Mouse (Mus musculus) fat pad, adult 2 months (tissue): ENCODE results near the gene Fdxacb1.

ENCODE experiments used
- DNase-seq: peaks from one replicate; pipeline ENCODE4 v3.0.0-alpha.2; 2011; ENCODE audit warnings: low read depth, low spot score; ENCODE audit errors: extremely low read depth

Fdxacb1 gene

DNA sequence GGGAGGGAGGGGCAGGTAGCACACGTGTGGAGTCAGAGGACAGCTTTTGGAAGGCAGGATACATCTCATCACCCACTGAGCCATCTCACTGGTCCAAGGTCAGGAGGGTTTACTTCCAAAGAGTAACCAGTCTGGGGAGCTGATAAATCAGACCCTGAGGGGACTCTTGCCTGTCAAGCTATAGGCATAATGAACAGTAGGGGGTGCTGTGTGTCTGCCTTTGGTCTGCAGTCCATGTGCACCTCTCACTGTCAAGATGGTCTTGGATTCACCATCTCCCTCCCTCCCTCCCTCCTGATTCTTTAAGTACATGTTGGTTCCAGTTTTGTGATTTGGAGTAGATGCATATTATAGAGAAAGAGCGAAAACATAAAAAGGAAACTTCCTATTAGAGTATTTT is 32.9 kb downstream of the Fdxacb1 start:
- DNase-seq, result no peak

- DNase-seq, result no peak
Measured at GRCm38 (mm10) chr9:50803055-50803671, 35.1 kb downstream of the Fdxacb1 start.

DNA sequence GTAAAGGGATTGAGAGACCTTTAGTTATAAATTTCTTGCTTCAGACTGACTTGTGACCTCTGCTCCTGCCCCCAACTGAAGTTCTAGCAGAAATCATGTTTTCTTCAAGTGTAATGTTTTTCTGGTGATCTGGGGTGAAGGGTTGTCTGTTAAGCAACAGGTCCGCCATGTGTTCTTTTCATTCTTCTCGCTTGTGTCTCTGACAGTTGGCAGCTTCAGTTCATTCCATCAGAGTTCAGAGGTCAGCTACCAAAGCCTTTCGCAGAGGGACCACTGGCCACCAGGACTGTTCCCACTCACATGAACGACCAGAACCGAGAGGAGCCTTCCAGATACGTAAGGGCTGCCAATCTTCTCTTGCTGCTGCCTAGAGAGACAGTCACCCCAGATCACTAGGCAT is 40.4 kb downstream of the Fdxacb1 start:
- no peak for DNase-seq

DNA sequence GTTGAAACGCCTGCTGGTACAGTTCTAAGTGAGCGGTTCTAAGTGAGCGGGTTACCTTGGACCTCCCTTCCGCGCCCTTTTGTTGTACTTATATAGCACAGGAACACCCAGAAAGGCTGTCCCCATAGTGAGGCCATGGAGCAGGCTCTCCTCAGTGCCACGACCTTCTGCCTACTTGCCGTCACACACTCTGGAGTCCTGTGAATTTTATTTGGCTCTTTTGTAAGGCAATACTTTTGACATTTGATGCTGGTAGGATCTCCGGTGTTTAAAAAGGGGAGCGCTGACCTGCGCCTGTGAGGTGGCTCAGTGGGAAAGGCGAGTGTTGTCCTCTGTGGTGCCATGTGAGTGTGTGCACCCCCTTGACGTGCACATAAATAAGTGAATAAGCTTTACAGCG is 41.1 kb downstream of the Fdxacb1 start:
- no peak for DNase-seq

DNA sequence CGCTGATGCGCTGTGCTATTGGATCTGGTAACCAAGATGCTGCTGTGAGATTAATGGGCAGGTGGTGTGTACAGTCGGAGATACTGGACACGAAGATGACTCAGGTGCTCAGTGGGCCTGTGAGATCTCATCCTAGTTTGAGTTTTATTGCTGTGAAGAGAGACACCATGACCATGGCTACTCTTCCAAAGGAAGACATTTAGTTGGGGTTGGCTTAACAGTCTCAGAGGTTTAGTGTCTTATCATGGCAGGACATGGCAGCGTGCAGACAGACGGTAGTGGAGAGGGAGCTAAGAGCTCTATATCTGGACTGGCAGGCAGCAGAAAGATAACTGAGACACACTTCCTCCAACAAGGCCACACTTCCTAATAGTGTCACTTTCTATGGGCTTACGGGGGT is 43.2 kb downstream of the Fdxacb1 start:
- no peak for DNase-seq

GRCm38 (mm10) chr9:50811746-50812145 is 43.7 kb downstream of the Fdxacb1 start:
- DNase-seq, result no peak

DNA sequence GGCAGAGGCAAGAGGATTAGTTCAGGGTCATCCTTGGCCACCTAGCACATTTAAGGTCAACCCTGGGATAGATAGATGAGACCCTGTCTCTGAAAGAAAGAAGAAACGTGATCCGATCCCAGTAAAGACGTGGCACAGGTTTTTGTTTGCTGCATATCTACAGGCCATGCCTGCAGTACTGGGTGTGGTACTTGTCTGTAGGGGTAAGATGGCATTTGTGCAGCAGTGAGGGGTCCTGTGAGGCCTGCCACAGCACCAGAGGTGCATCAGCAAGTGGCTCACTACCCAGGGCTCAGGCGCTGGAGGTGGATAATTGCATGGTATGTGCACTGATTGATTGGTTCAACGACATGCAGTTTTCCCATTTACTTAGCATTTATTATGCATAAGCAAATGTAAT is 45.8 kb downstream of the Fdxacb1 start:
- no peak for DNase-seq

DNA sequence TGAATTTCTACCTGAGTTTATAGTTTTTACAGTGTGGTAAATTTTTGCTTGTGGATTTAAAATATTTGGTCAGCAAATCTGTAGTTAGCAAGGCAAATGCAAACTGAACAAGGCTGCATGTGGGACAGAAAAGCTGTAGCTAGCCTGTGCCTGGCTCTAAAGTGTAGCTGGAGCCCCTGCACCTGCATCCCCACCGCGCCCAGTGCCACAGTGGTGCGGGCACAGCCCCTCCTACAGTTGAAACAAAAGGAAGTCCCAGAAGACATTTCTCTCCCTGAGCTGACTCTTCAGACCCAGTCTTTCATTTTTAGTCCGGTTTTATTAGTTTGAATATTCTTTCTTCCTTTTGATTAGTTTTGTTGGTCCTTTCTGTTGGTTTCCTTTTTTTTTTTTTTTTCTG is 47.6 kb downstream of the Fdxacb1 start:
- DNase-seq, result no peak

- no peak for DNase-seq
Measured at GRCm38 (mm10) chr9:50816512-50816911, 48.5 kb downstream of the Fdxacb1 start.

DNA sequence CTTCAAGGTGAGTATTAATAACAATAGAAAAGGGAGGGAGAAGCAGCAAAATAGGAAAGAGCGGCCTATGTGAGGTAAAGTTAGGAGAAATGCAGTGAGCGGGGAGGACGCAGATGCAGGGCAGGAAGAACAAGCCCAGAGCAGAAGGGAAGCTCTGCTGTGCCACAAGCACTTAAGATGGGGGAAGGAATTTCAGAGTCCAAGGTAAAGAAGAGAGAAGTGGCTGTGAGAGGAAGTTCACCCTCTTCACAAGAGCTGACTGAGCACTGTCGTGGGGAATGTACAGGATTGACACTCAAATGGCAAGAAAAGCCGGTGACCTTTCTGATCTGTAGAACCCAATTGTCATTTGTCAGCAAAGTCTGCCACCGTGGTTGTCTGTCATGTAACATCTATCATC is 50.0 kb downstream of the Fdxacb1 start:
- DNase-seq, result no peak

DNA sequence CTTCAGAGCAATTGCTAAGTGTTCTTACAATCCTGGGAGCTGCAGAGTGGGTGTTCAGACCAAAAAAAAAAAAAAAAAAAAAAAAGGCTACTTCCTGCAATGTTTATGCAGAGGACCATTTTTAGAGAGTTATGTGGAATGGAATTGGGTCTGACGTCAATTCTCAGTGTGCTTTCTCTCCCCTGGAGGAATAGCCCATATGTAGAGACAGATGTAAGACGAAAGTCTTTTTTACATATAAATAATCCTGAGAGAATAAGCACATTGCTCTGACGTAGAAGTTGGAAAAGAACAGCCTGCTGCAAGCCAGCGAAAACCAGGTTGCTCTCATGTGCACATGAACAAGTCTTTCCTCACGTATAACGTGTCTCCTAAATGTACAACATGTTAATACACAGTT is 51.7 kb downstream of the Fdxacb1 start:
- no peak for DNase-seq

DNA sequence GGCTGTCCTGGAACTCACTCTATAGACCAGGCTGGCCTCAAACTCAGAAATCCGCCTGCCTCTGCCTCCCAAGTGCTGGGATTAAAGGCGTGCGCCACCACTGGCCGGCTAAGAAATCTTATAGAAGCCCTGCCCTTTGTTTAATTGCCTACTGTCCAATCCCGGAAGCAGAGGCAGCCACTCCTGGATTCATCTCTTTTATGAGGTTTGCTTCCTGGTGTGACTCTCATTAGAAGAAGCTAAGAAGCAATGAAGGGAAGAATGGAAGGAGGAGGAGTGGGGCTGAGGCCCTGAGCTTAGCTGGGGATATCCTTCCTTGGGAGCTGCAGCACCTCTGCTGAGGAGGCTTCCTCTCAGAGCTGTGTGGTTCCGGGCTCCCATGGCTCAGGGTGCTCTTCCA is 53.6 kb downstream of the Fdxacb1 start:
- no peak for DNase-seq

DNA sequence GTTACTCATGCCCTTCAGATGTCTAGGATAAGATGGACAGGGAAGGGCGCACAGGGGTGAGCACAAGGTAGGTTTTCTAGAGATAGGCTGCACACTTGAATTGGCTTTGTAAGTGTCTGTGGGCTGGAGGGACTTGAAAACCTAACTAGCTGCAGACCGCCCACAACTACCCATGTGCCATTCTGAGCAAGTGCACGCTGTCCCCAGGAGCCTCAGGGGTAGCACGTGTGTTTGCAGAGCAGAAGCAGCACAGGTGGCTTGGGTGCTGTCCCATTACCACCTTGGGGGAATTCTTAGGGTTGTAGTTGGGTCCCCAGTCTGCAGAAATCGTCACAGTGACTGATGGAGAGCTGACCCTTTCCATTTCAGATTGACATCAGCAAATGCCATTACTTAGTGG is 54.2 kb downstream of the Fdxacb1 start:
- DNase-seq, result no peak
